Mouse (Mus musculus) stomach, embryonic 15.5 days (tissue): Measurements from ENCODE around the gene Npnt. TPM values are rescaled to one million over a fixed set of nuclear protein-coding genes. Genes with fewer than 3 reads are reported as not detected.

Experiments used
- ATAC-seq: fragments of 200-750 bp; cut with Nextera tagmentation; 2 replicates; pipeline ENCODE4 v1.8.0; 2017; ENCODE audit warnings: low read depth, moderate number of reproducible peaks, moderate TSS enrichment; ENCODE audit not compliant: insufficient read depth, low FRiP score
- H3K27ac ChIP-seq: fragments of 300-500 bp; sonication (generic); 2 replicates; pipeline ENCODE4 v1.5.1; 2015; ENCODE audit warnings: mild to moderate bottlenecking, inconsistent platforms
- H3K27me3 ChIP-seq: fragments of 300-500 bp; sonication (generic); replicated peaks from 2 replicates; pipeline ENCODE4 v1.6.1; 2015; ENCODE audit warnings: inconsistent platforms
- H3K36me3 ChIP-seq: fragments of 300-500 bp; sonication (generic); 2 replicates; pipeline ENCODE4 v1.6.1; 2015; ENCODE audit warnings: inconsistent platforms
- H3K4me1 ChIP-seq: fragments of 300-500 bp; sonication (generic); 2 replicates; pipeline ENCODE4 v1.6.1; 2015; ENCODE audit warnings: inconsistent platforms
- H3K4me2 ChIP-seq: fragments of 300-500 bp; sonication (generic); 2 replicates; pipeline ENCODE4 v1.6.1; 2015; ENCODE audit warnings: mild to moderate bottlenecking, inconsistent platforms
- H3K4me3 ChIP-seq: fragments of 300-500 bp; sonication (generic); replicated peaks from 2 replicates; pipeline ENCODE4 v1.5.1; 2015; ENCODE audit warnings: inconsistent platforms
- H3K9ac ChIP-seq: fragments of 300-500 bp; sonication (generic); 2 replicates; pipeline ENCODE4 v1.6.1; 2015; ENCODE audit warnings: inconsistent platforms
- H3K9me3 ChIP-seq: fragments of 300-500 bp; sonication (generic); 2 replicates; pipeline ENCODE4 v1.6.1; 2016; ENCODE audit warnings: inconsistent platforms
- WGBS: fragments of 180-500 bp; shearing (Covaris S2); methylation state at CpG from one replicate; pipeline ENCODE4 v1.1.7; 2015; 5-methylcytosine and 5-hydroxymethylcytosine counted together
- polyA plus RNA-seq: library from polyadenylated mRNA; unstranded; fragments of >200 nt; fragmentation: Nextera tagmentation; extraction: Ambion mirVana; gene quantifications from 2 replicates; pipeline ENCODE4 v1.2.1, GENCODE M21; 2015

Npnt gene
- polyA plus RNA-seq, 1 experiment from 2014 or later = 51.4 TPM

- WGBS = 79% methylated on average over 7 of the region's 7 CpGs
- no peak for ATAC-seq
- no peaks in the 10 kb centered on the region for H3K9me3 ChIP-seq
These were observed 44.7 kb downstream of the Npnt start for GRCm38 (mm10) chr3:132905224-132905930.

GRCm38 (mm10) chr3:132903386-132903785 lies 46.7 kb downstream of the Npnt start:
- Histone ChIP-seq H3K4me2 (no peak overlapping the region), H3K9me3 (no peaks in the 10 kb centered on the region), H3K4me3 (no peak overlapping the region), H3K36me3 (no peaks in the 10 kb centered on the region), H3K27me3 (no peaks in the 10 kb centered on the region), H3K9ac (no peak overlapping the region), H3K27ac (no peak overlapping the region), H3K4me1 (no peaks in the 10 kb centered on the region)
- no peak for ATAC-seq
- 95% methylated on average over 11 of the region's 11 CpGs for WGBS

More at GRCm38 (mm10) chr3:132905224-132905930, 44.7 kb downstream of the Npnt start:
- Histone ChIP-seq H3K27me3 (no peaks in the 10 kb centered on the region), H3K4me2 (no peak overlapping the region), H3K4me1 (no peaks in the 10 kb centered on the region), H3K4me3 (no peak overlapping the region), H3K36me3 (no peaks in the 10 kb centered on the region), H3K9ac (no peak overlapping the region), H3K27ac (no peak overlapping the region)

GRCm38 (mm10) chr3:132902921-132903320 lies 47.2 kb downstream of the Npnt start:
- ATAC-seq = no peak
- H3K4me3 ChIP-seq = no peak overlapping the region
- H3K27ac ChIP-seq = no peak overlapping the region
- H3K9ac ChIP-seq = no peak overlapping the region
- no peaks in the 10 kb centered on the region for H3K4me1 ChIP-seq
- H3K9me3 ChIP-seq = no peaks in the 10 kb centered on the region
- no peak overlapping the region for H3K4me2 ChIP-seq
- WGBS = 90% methylated on average over 5 of the region's 5 CpGs
- no peaks in the 10 kb centered on the region for H3K27me3 ChIP-seq
- no peaks in the 10 kb centered on the region for H3K36me3 ChIP-seq

- H3K9ac ChIP-seq = no peak overlapping the region
- no peaks in the 10 kb centered on the region for H3K36me3 ChIP-seq
- WGBS = 74% methylated on average over 6 of the region's 6 CpGs
- no peak overlapping the region for H3K4me3 ChIP-seq
- no peak for ATAC-seq
- H3K27me3 ChIP-seq = no peaks in the 10 kb centered on the region
- no peak overlapping the region for H3K4me2 ChIP-seq
- H3K27ac ChIP-seq = no peak overlapping the region
- no peaks in the 10 kb centered on the region for H3K9me3 ChIP-seq
- no peaks in the 10 kb centered on the region for H3K4me1 ChIP-seq
These were observed 47.9 kb downstream of the Npnt start for GRCm38 (mm10) chr3:132902206-132902605.

GRCm38 (mm10) chr3:132897891-132898290 lies 52.2 kb downstream of the Npnt start:
- H3K36me3 ChIP-seq = no peaks in the 10 kb centered on the region
- H3K4me3 ChIP-seq = no peak overlapping the region
- no peaks in the 10 kb centered on the region for H3K9me3 ChIP-seq
- H3K4me2 ChIP-seq = no peak overlapping the region
- H3K4me1 ChIP-seq = no peaks in the 10 kb centered on the region
- 83% methylated on average over 4 of the region's 4 CpGs for WGBS
- H3K9ac ChIP-seq = no peak overlapping the region
- no peaks in the 10 kb centered on the region for H3K27me3 ChIP-seq
- no peak overlapping the region for H3K27ac ChIP-seq
- ATAC-seq = no peak

GRCm38 (mm10) chr3:132897390-132897789 lies 52.7 kb downstream of the Npnt start:
- H3K36me3 ChIP-seq = no peaks in the 10 kb centered on the region
- H3K9me3 ChIP-seq = no peaks in the 10 kb centered on the region
- H3K9ac ChIP-seq = no peak overlapping the region
- no peak overlapping the region for H3K4me3 ChIP-seq
- WGBS = 84% methylated on average over 5 of the region's 5 CpGs
- H3K4me1 ChIP-seq = no peaks in the 10 kb centered on the region
- H3K4me2 ChIP-seq = no peak overlapping the region
- ATAC-seq = no peak
- H3K27me3 ChIP-seq = no peaks in the 10 kb centered on the region
- no peak overlapping the region for H3K27ac ChIP-seq

GRCm38 (mm10) chr3:132894086-132894485 lies 56.0 kb downstream of the Npnt start:
- H3K4me3 ChIP-seq = no peak overlapping the region
- no peak overlapping the region for H3K27ac ChIP-seq
- no peak overlapping the region for H3K4me2 ChIP-seq
- ATAC-seq = no peak
- no peaks in the 10 kb centered on the region for H3K36me3 ChIP-seq
- H3K9me3 ChIP-seq = no peaks in the 10 kb centered on the region
- no peaks in the 10 kb centered on the region for H3K4me1 ChIP-seq
- no peak overlapping the region for H3K9ac ChIP-seq
- WGBS = 79% methylated on average over 7 of the region's 7 CpGs
- no peaks in the 10 kb centered on the region for H3K27me3 ChIP-seq

GRCm38 (mm10) chr3:132893676-132894075 lies 56.4 kb downstream of the Npnt start:
- Histone ChIP-seq H3K9me3 (no peaks in the 10 kb centered on the region), H3K36me3 (no peaks in the 10 kb centered on the region), H3K27ac (no peak overlapping the region), H3K9ac (no peak overlapping the region), H3K4me2 (no peak overlapping the region), H3K27me3 (no peaks in the 10 kb centered on the region), H3K4me3 (no peak overlapping the region), H3K4me1 (no peaks in the 10 kb centered on the region)
- WGBS = 89% methylated on average over 3 of the region's 3 CpGs
- no peak for ATAC-seq

- WGBS = 85% methylated on average over 7 of the region's 7 CpGs
- no peaks in the 10 kb centered on the region for H3K9me3 ChIP-seq
- H3K27ac ChIP-seq = no peak overlapping the region
- no peaks in the 10 kb centered on the region for H3K27me3 ChIP-seq
- H3K4me1 ChIP-seq = no peaks in the 10 kb centered on the region
- ATAC-seq = no peak
- no peak overlapping the region for H3K9ac ChIP-seq
- no peaks in the 10 kb centered on the region for H3K36me3 ChIP-seq
- H3K4me3 ChIP-seq = no peak overlapping the region
- no peak overlapping the region for H3K4me2 ChIP-seq
These were observed 57.0 kb downstream of the Npnt start for GRCm38 (mm10) chr3:132893044-132893443.

GRCm38 (mm10) chr3:132892481-132892880 lies 57.6 kb downstream of the Npnt start:
- H3K36me3 ChIP-seq = no peaks in the 10 kb centered on the region
- WGBS = 93% methylated on average over 7 of the region's 7 CpGs
- no peaks in the 10 kb centered on the region for H3K9me3 ChIP-seq
- no peak overlapping the region for H3K9ac ChIP-seq
- H3K27ac ChIP-seq = no peak overlapping the region
- no peaks in the 10 kb centered on the region for H3K4me1 ChIP-seq
- no peak overlapping the region for H3K4me2 ChIP-seq
- no peaks in the 10 kb centered on the region for H3K27me3 ChIP-seq
- no peak overlapping the region for H3K4me3 ChIP-seq
- no peak for ATAC-seq

- Histone ChIP-seq H3K36me3 (no peaks in the 10 kb centered on the region), H3K4me2 (no peak overlapping the region), H3K27me3 (no peaks in the 10 kb centered on the region), H3K9me3 (no peaks in the 10 kb centered on the region), H3K4me1 (no peaks in the 10 kb centered on the region), H3K4me3 (no peak overlapping the region), H3K27ac (no peak overlapping the region), H3K9ac (no peak overlapping the region)
- 79% methylated on average over 16 of the region's 16 CpGs for WGBS
- ATAC-seq = no peak
These were observed 62.8 kb downstream of the Npnt start for GRCm38 (mm10) chr3:132887074-132887848.

GRCm38 (mm10) chr3:132886419-132887050 lies 63.6 kb downstream of the Npnt start:
- H3K36me3 ChIP-seq = no peaks in the 10 kb centered on the region
- no peaks in the 10 kb centered on the region for H3K27me3 ChIP-seq
- no peaks in the 10 kb centered on the region for H3K9me3 ChIP-seq
- 81% methylated on average over 6 of the region's 6 CpGs for WGBS
- no peak overlapping the region for H3K4me2 ChIP-seq
- H3K4me3 ChIP-seq = no peak overlapping the region
- no peak overlapping the region for H3K27ac ChIP-seq
- H3K9ac ChIP-seq = no peak overlapping the region
- no peaks in the 10 kb centered on the region for H3K4me1 ChIP-seq
- no peak for ATAC-seq
